Mouse (Mus musculus) ES-Bruce4 (cell line): ENCODE data around the gene Pdp2. TPM values are rescaled to one million over a fixed set of nuclear protein-coding genes. Genes with fewer than 3 reads are reported as not detected.

Experiments
- H3K27ac ChIP-seq: 2 replicates; pipeline ENCODE4 v1.5.1; 2012; ENCODE audit warnings: low read length, inconsistent platforms; ENCODE audit not compliant: insufficient read depth
- H3K27me3 ChIP-seq: 2 replicates; pipeline ENCODE4 v1.6.1; 2012; ENCODE audit warnings: mild to moderate bottlenecking, low read length, inconsistent platforms; ENCODE audit not compliant: control insufficient read depth, poor library complexity, insufficient read depth, severe bottlenecking
- H3K36me3 ChIP-seq: 2 replicates; pipeline ENCODE4 v1.6.1; 2012; ENCODE audit warnings: inconsistent platforms, mild to moderate bottlenecking, low read length, moderate library complexity; ENCODE audit not compliant: control insufficient read depth, poor library complexity, insufficient read depth, severe bottlenecking
- H3K4me1 ChIP-seq: one replicate; pipeline ENCODE4 v1.8.1; 2011; ENCODE audit warnings: low read length; ENCODE audit not compliant: control insufficient read depth, insufficient read depth
- H3K4me3 ChIP-seq: 2 replicates; pipeline ENCODE4 v1.5.1; 2011; ENCODE audit warnings: low read depth, mild to moderate bottlenecking, low read length
- H3K9ac ChIP-seq: 2 replicates; pipeline ENCODE4 v1.6.1; 2012; ENCODE audit warnings: low read depth, mild to moderate bottlenecking, inconsistent platforms; ENCODE audit not compliant: poor library complexity, severe bottlenecking
- H3K9me3 ChIP-seq: replicated peaks from 2 replicates; pipeline ENCODE4 v1.6.1; 2012; ENCODE audit warnings: mild to moderate bottlenecking, low read length, inconsistent platforms; ENCODE audit not compliant: control insufficient read depth, poor library complexity, insufficient read depth, severe bottlenecking
- CTCF ChIP-seq: IDR thresholded peaks from one replicate; pipeline ENCODE4 v1.8.1; 2011; ENCODE audit warnings: low read depth, low read length
- EP300 ChIP-seq: IDR thresholded peaks from 2 replicates; pipeline ENCODE4 v1.6.1; 2011; ENCODE audit warnings: low read depth, low read length; ENCODE audit not compliant: insufficient read depth
- POLR2A ChIP-seq: IDR thresholded peaks from one replicate; pipeline ENCODE4 v1.8.1; 2011; ENCODE audit warnings: low read length; ENCODE audit not compliant: insufficient read depth
- polyA plus RNA-seq: library from polyadenylated mRNA; stranded (reverse); fragments of >200 nt; gene quantifications from 2 replicates; pipeline ENCODE4 v1.2.4, GENCODE M21; 2011; ENCODE audit warnings: low read depth; ENCODE audit not compliant: missing spikeins, insufficient read depth, insufficient read length

Pdp2 gene
- polyA plus RNA-seq, 1 experiment: 13.0 TPM

DNA sequence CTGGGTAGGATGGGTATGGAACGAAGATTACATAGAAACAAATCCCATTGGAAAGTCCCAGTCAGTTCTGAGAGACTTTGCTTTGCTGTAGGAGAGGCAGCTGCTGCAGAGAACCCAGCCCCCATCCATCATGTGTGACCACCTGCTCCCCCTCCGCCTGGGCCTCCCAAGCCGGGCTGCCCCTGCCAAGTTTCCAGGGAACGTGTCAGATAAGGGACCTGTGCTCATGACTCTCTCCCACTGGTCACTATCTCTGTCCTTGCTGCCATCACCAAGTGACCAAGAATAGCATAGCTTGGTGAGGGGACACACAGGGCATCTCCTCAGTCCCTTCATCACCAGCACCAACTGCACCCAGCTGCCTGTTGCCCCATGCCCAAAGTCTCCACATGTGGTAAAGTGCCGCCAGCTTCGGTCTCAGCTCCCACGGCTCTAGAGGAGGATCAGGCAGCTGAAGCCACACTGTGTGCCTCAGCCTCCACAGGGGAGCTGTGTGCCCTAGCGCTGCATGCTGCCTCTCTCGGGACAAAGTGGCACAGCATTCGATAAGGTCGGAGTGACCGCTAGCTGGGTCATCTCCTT lies 19.0 kb downstream of the Pdp2 start:
- H3K27me3 ChIP-seq: no peaks in the 10 kb centered on the region
- H3K9ac ChIP-seq: no peak overlapping the region
- no peaks in the 10 kb centered on the region for H3K36me3 ChIP-seq
- no peak overlapping the region for H3K27ac ChIP-seq
- no peaks in the 10 kb centered on the region for H3K9me3 ChIP-seq
- H3K4me3 ChIP-seq: no peak overlapping the region
- TF ChIP-seq POLR2A: no peak
- no peak for TF ChIP-seq EP300
- no peak for TF ChIP-seq CTCF
- no peaks in the 10 kb centered on the region for H3K4me1 ChIP-seq

DNA sequence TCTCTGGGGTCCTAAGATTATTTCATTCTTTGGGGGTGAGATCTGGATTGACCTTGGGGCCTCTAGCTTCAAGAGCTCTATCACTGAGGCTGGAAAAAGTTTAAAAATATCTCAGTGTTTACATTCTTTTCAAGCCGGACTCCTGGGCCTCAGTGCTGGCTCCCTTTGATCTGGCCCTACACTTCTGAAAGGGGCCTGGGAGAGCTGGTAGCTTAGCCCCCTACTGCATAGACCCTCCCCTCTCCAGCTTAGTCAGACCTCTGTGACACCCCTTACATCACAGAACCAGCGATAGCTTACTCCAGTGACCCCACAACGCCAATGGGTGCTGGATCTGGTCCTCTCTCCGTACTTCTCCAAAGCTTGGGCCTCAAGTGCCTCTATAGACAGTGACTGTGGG lies 20.4 kb downstream of the Pdp2 start:
- no peak overlapping the region for H3K27ac ChIP-seq

DNA sequence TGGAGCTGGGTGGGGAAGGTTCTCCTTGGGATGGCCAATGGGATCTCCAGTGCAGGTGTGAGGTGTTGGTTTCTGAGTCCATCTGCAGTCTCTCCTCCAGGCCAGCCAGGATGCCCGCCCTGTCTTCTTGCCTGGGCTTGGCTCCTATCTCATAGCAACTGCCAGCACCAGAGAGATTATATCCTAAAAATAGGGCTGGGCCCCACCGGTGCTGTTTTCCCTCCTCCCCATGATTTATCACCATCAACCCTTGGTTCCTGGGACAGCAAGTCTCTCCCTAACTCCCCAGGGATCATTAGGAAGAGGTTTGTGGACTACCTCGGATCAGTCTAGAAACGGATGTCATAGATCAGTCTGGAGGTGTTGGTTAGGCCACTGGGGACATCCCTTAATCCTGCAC lies 21.9 kb downstream of the Pdp2 start:
- no peak overlapping the region for H3K27ac ChIP-seq
- no peaks in the 10 kb centered on the region for H3K9me3 ChIP-seq
- H3K4me1 ChIP-seq: no peaks in the 10 kb centered on the region
- H3K36me3 ChIP-seq: no peaks in the 10 kb centered on the region
- H3K9ac ChIP-seq: no peak overlapping the region
- TF ChIP-seq POLR2A (no peak), EP300 (no peak), CTCF (no peak)
- H3K27me3 ChIP-seq: no peaks in the 10 kb centered on the region
- no peak overlapping the region for H3K4me3 ChIP-seq

More for the DNA sequence above, 20.4 kb downstream of the Pdp2 start:
- H3K36me3 ChIP-seq: no peaks in the 10 kb centered on the region
- H3K4me3 ChIP-seq: no peak overlapping the region
- no peak overlapping the region for H3K9ac ChIP-seq
- H3K9me3 ChIP-seq: no peaks in the 10 kb centered on the region
- H3K27me3 ChIP-seq: no peaks in the 10 kb centered on the region
- no peaks in the 10 kb centered on the region for H3K4me1 ChIP-seq
- TF ChIP-seq EP300 (no peak), CTCF (no peak), POLR2A (no peak)

DNA sequence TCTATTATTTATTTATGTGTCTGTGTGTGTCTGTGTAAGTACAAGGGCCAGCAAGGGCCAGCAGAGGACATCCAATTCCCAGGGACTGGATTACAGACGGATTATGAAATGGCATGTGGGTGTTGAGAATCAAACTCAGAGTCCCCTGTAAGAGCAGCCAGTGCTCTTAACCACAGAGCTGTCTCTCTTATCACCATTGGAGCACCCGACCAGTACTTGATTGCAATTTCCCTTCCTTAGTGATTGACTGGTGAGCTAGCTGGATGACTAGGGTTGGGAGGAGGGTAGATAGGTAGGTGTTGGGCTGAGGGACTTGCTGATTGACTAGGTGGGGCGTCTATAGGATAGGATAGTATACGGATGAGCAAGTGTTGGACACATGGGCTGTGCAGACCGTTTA lies 29.5 kb downstream of the Pdp2 start:
- no peaks in the 10 kb centered on the region for H3K27me3 ChIP-seq
- no peak overlapping the region for H3K9ac ChIP-seq
- no peak for TF ChIP-seq CTCF
- no peak for TF ChIP-seq POLR2A
- no peak for TF ChIP-seq EP300
- H3K27ac ChIP-seq: no peak overlapping the region
- no peaks in the 10 kb centered on the region for H3K9me3 ChIP-seq
- H3K36me3 ChIP-seq: no peaks in the 10 kb centered on the region
- no peak overlapping the region for H3K4me3 ChIP-seq
- H3K4me1 ChIP-seq: no peaks in the 10 kb centered on the region

DNA sequence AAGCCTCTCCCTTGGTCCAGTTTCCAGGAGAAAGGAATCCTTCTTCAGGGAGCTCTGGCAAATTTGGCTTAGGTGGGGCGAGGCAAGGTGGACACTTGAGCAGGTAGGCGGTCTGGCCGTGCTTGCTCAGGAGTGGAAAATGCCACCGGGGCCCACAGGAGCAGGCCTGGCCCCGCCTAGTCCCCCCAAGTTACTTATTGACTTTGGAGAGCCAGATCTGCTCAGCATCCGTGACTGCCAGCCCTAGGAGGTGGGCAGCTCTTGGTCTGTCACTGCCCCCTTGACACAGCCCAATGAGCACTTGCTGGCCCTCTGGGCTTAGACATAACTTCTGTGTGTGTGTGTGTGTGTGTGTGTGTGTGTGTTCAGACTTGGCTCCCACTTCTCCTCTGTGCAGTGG lies 32.9 kb downstream of the Pdp2 start, which contains the start of gene Cdh16:
Gene Cdh16 (minus strand): TSS at position 236 of the 400 bp plus-strand sequence.
- no peaks in the 10 kb centered on the region for H3K4me1 ChIP-seq
- no peaks in the 10 kb centered on the region for H3K27me3 ChIP-seq
- TF ChIP-seq EP300 (no peak), CTCF (no peak), POLR2A (no peak)
- H3K9ac ChIP-seq: no peak within 1 kb of the TSS
- no peaks in the 10 kb centered on the region for H3K9me3 ChIP-seq
- H3K27ac ChIP-seq: no peak within 1 kb of the TSS
- H3K36me3 ChIP-seq: no peaks in the 10 kb centered on the region
- H3K4me3 ChIP-seq: no peak within 1 kb of the TSS

DNA sequence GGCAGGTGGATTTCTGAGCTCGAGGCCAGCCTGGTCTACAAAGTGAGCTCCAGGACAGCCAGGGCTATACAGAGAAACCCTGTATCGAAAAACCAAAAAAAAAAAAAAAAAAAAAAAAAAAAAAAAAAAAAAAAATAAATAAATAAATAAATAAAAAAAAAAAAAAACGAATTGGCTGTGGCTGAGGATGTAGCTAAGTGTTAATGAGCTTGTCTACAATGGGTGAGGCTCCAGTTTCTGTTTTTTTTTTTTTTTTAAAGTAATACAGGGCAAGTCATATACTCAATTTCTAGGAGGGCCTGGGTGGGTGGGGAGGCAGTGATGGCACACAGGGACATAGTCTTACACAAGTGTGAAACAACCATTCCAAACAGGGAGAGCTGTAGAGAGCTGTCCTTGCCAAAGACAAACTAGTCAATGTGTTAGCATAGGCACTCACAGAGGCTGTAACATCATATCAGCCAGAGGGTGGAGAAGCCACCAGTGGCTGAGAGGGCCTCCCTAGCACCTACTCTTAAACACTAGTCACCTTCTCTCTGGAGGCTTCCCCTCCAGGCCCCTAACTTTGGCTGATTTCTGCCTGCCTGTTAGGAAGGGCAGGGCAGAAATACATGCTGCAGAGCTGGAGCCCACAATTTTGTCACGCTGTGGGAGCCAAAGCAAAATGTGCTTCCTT lies 36.0 kb downstream of the Pdp2 start:
- H3K27ac ChIP-seq: no peak overlapping the region
- no peaks in the 10 kb centered on the region for H3K9me3 ChIP-seq
- H3K36me3 ChIP-seq: no peaks in the 10 kb centered on the region
- TF ChIP-seq EP300 (no peak), POLR2A (no peak), CTCF (no peak)
- no peak overlapping the region for H3K9ac ChIP-seq
- no peaks in the 10 kb centered on the region for H3K4me1 ChIP-seq
- no peak overlapping the region for H3K4me3 ChIP-seq
- peaks cover 6% of the 10 kb centered on the region for H3K27me3 ChIP-seq
